8 mouse cellular contexts compared by ENCODE assay signal in genomic region chr6:134919511-134920189, GRCm38 (mm10). TPM values are rescaled to one million over a fixed set of nuclear protein-coding genes. Genes with fewer than 3 reads are reported as not detected.
DNase-seq lines count a peak whose midpoint lies in the region; ATAC-seq and TF ChIP-seq lines count a peak whose summit lies in the region.

No protein-coding gene starts in this region.

- no peak for TF ChIP-seq POLR2A in liver, adult 2 months (IDR thresholded peaks at IDR 0.05; ENCODE audit: extremely low read depth, insufficient read depth, low read length)

- peak overlapping the region; percentile 89 for H3K27ac ChIP-seq in liver, adult 2 months (replicated peaks; ENCODE audit: insufficient read depth, low read depth, low read length)
- H3K27ac ChIP-seq in brown adipose tissue, adult 24 weeks (replicated peaks; ENCODE audit: low read depth, low read length) = peak overlapping the region; percentile 81
- H3K27ac ChIP-seq in hindbrain, embryonic 11.5 days (ENCODE audit: low read depth, low read length) = peak overlapping the region; percentile 94

- 4% methylated on average over 37 of the region's 37 CpGs for WGBS in liver, adult 2 months
- WGBS in hindbrain, embryonic 11.5 days = 2% methylated on average over 36 of the region's 37 CpGs

- H3K27me3 ChIP-seq in liver, adult 2 months (ENCODE audit: control insufficient read depth, insufficient read depth, low read length) = no peaks in the 10 kb centered on the region
- no peaks in the 10 kb centered on the region for H3K27me3 ChIP-seq in hindbrain, embryonic 11.5 days (ENCODE audit: control insufficient read depth, insufficient read depth, low read length)
- H3K27me3 ChIP-seq in megakaryocyte, embryonic 14.5 days (replicated peaks) = no peaks in the 10 kb centered on the region

- H3K4me1 ChIP-seq in liver, adult 2 months (ENCODE audit: control insufficient read depth, insufficient read depth, low read length) = peaks cover 5% of the 10 kb centered on the region
- no peaks in the 10 kb centered on the region; the same call in none of the 2 replicates for H3K4me1 ChIP-seq in brown adipose tissue, adult 24 weeks (ENCODE audit: control insufficient read depth, insufficient read depth, insufficient read length, low read length)
- 0 out of 2 replicates have a peak, but pooled peaks cover 4% of the 10 kb centered on the region for H3K4me1 ChIP-seq in hindbrain, embryonic 11.5 days (replicated peaks; ENCODE audit: control insufficient read depth, insufficient read depth, low read length)
- H3K4me1 ChIP-seq in megakaryocyte, embryonic 14.5 days = peaks cover 44% of the 10 kb centered on the region

- no peak for TF ChIP-seq CTCF in liver, adult 2 months (IDR thresholded peaks at IDR 0.05; ENCODE audit: low read depth, low read length)

- peaks cover 9% of the 10 kb centered on the region; the same call in 1 of the 2 replicates for H3K36me3 ChIP-seq in liver, adult 2 months (ENCODE audit: control insufficient read depth, insufficient read depth, low read length)
- H3K36me3 ChIP-seq in hindbrain, embryonic 11.5 days (ENCODE audit: control insufficient read depth, insufficient read depth, low read length) = no peaks in the 10 kb centered on the region
- peaks cover 28% of the 10 kb centered on the region for H3K36me3 ChIP-seq in megakaryocyte, embryonic 14.5 days (replicated peaks; ENCODE audit: low read length)

- peak overlapping the region; percentile 95 for H3K4me2 ChIP-seq in hindbrain, embryonic 11.5 days (replicated peaks; ENCODE audit: low read depth, low read length)

- peaks cover 9% of the 10 kb centered on the region; the same call in 1 of the 2 replicates for H3K79me2 ChIP-seq in liver, adult 2 months (ENCODE audit: control insufficient read depth, insufficient read depth, low read length)

- ATAC-seq in hindbrain, embryonic 11.5 days (ENCODE audit: low FRiP score) = peak; percentile 84
- ATAC-seq in monocyte, adult 5-6 weeks (replicated peaks; ENCODE audit: insufficient number of reproducible peaks, low FRiP score, low TSS enrichment, poor library complexity, severe bottlenecking) = no peak

- peak overlapping the region; percentile 93 for H3K9ac ChIP-seq in liver, adult 2 months (ENCODE audit: low read depth, low read length)
- H3K9ac ChIP-seq in hindbrain, embryonic 11.5 days (ENCODE audit: low read depth, low read length) = peak overlapping the region; percentile 92

- no peaks in the 10 kb centered on the region for H3K9me3 ChIP-seq in hindbrain, embryonic 11.5 days (ENCODE audit: control insufficient read depth, low read length)
- no peaks in the 10 kb centered on the region for H3K9me3 ChIP-seq in megakaryocyte, embryonic 14.5 days

- peak; percentile 36 for DNase-seq in liver, adult 2 months (ENCODE audit: extremely low read depth, low read depth, low spot score)
- DNase-seq in liver = no peak
- no peak for DNase-seq in hindbrain, embryonic 11.5 days (ENCODE audit: low spot score)
- DNase-seq in gastrocnemius, postnatal 4 days (ENCODE audit: low spot score in 2 of 2) = no peak
- no peak for DNase-seq in right cerebral cortex, postnatal 25 days

- peak overlapping the region; percentile 89 for H3K4me3 ChIP-seq in liver, adult 2 months (ENCODE audit: insufficient read depth, low read depth, low read length)
- H3K4me3 ChIP-seq in brown adipose tissue, adult 24 weeks (ENCODE audit: insufficient read depth, low read depth, low read length) = peak overlapping the region; percentile 88
- peak overlapping the region; percentile 98 for H3K4me3 ChIP-seq in hindbrain, embryonic 11.5 days (ENCODE audit: low read depth, low read length)
- peak overlapping the region; percentile 96 for H3K4me3 ChIP-seq in megakaryocyte, embryonic 14.5 days (replicated peaks)

RNA-seq across cellular contexts. Expression of gene Cdkn1b, which starts 0.6 kb away (rescaled TPM):
- 14.4 and 16.2 TPM in 2 replicates for total RNA-seq in liver, adult 2 months (2014; rRNA removed)
- polyA plus RNA-seq in liver, adult 2 months (2012; rRNA removed) = 7.1 and 8.6 TPM in 2 replicates
- polyA plus RNA-seq in brown adipose tissue, adult 24 weeks (2012; ENCODE audit: insufficient read depth, insufficient read length, missing spikeins) = 17.1 and 20.7 TPM in 2 replicates
- polyA plus RNA-seq in hindbrain, embryonic 11.5 days (2014; fragmentation: Nextera tagmentation; extraction: Ambion mirVana) = 23.9 and 24.1 TPM in 2 replicates
- 15.1 and 19.6 TPM in 2 replicates for polyA plus RNA-seq in megakaryocyte, embryonic 14.5 days (2012; ENCODE audit: insufficient read depth, low replicate concordance)
- 272 to 301 TPM (median 295 TPM) in 3 replicates for total RNA-seq in monocyte, adult 5-6 weeks (2017)
- 10 to 100 TPM; 51.1 to 53.0 TPM for total RNA-seq in gastrocnemius, postnatal 4 days (2021)

RNA-seq across cellular contexts. Expression of gene Gpr19, which starts 21.3 kb away (rescaled TPM):
- total RNA-seq in liver, adult 2 months (2014; rRNA removed) = 4.7 and 4.8 TPM in 2 replicates
- 4.9 and 6.9 TPM in 2 replicates for polyA plus RNA-seq in liver, adult 2 months (2012; rRNA removed)
- polyA plus RNA-seq in brown adipose tissue, adult 24 weeks (2012; ENCODE audit: insufficient read depth, insufficient read length, missing spikeins) = 3.5 and 4.8 TPM in 2 replicates
- polyA plus RNA-seq in hindbrain, embryonic 11.5 days (2014; fragmentation: Nextera tagmentation; extraction: Ambion mirVana) = 27.7 and 29.4 TPM in 2 replicates
- 0.62 TPM in 1 of 2 replicates, not detected in the other for polyA plus RNA-seq in megakaryocyte, embryonic 14.5 days (2012; ENCODE audit: insufficient read depth, low replicate concordance)
- total RNA-seq in monocyte, adult 5-6 weeks (2017) = 5.4 to 11.0 TPM (median 6.3 TPM) in 3 replicates
- total RNA-seq in gastrocnemius, postnatal 4 days (2021) = 1 to 10 TPM; 4.9 to 7.7 TPM
